Mouse (Mus musculus) erythroblast, adult 5-6 weeks (primary cell): Measurements from ENCODE around the gene Col4a6. TPM values are rescaled to one million over a fixed set of nuclear protein-coding genes. Genes with fewer than 3 reads are reported as not detected.

Source experiments
- total RNA-seq, 2 experiments: library from RNA; stranded (forward) in 1 of 2; stranded (reverse) in 1 of 2; fragments of 150-400 nt in 1 of 2; fragments of 200-764, 138-1000 nt in 1 of 2; gene quantifications; 2 replicates each; pipeline versions ENCODE4 v1.2.3 to v1.2.4; 2015 to 2017; ENCODE audit warnings: low replicate concordance in 2 of 2

Gene Col4a6
- total RNA-seq, 2 experiments from 2014 or later: not detected

Other genes with a start within 250 kb of the Col4a6 start
- not detected in 2 replicates for gene Col4a5, start 1.3 kb upstream of the Col4a6 start, total RNA-seq (2015; ENCODE audit: low replicate concordance)
- gene Col4a5, start 1.3 kb upstream of the Col4a6 start, total RNA-seq (2017; ENCODE audit: low replicate concordance): 0.14 TPM in 1 of 2 replicates, not detected in the other